Mouse (Mus musculus): ENCODE measurements at regions not wholly inside any gene's neighbourhood (a gene's known extent, or its start where the extent isn't known, plus 50 kb on each side); places are given as distances from the start of the nearest gene placed in this dataset.
"Not testable (repeated sequence)": the region's sequence is repeated elsewhere in the genome, so short reads cannot be mapped to it uniquely, and the experiment has no call there.

GRCm38 (mm10) chr12:90664436-90664835 lies 73.8 kb downstream of the Dio2 start:
- DNase-seq (ENCODE audit: low read depth): no peak

DNA sequence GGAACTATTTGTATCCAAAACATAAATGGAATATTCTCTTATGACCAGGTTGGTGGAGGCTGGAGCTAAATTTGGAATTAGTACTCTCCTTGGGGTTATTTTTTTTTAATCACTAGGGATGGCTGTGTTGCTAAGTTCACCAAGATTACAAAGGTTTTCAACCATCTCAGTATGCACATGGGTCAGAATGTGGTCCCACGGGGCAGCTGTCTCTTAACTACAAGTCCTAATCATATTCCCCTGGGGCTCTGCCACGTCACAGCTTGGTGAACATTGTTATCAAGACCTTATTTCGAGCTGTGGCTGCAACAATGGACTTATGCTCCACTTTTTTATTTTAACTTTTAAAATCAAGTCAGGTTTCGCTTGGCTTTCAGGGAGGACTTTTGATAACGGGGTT lies 92.8 kb downstream of the Dio2 start:
- no peak for DNase-seq (ENCODE audit: low read depth)

DNA sequence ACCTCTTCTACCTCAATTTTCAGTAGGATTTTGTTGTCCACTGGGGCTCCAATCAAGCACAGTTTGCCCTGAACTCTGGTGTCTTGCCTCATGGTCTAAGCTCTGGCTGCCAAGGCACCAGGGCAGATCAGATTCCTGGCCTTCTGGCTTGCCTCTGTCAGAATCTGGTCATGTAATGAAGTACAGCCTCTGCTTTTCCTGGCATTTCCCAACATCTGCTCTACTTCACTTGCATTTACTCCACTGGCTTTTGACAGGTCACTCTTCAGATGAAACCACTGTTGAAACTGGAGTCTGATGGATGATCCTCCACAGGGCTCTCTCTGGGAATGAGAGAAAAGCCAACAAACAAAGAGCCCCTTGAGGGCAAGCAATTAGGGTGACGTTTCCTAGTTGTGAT lies 94.3 kb downstream of the Dio2 start:
- no peak for DNase-seq (ENCODE audit: low read depth)

GRCm38 (mm10) chr12:90624856-90625255 lies 113.4 kb downstream of the Dio2 start:
- DNase-seq (ENCODE audit: low read depth): no peak

DNA sequence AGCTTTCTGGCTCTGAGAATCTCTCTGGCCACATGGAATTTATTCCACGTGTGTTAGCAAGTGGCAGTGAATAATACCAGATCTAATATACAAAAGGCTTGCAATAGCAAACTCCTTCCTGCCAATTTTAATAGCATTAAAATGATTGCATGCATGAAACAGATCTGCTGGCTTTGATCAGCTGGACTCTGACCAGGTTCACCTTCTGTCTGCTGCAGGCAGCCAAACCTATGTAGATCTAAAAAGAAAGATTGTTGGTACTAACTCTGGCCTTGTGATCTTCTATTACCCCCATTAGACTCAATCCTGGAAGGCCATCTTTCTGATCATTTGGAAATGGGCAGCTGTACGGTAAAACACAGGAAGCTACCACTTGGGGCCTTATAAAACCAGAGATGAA lies 114.8 kb downstream of the Dio2 start:
- no peak for DNase-seq (ENCODE audit: low read depth)

GRCm38 (mm10) chr12:90608810-90609209 lies 129.4 kb downstream of the Dio2 start:
- DNase-seq (ENCODE audit: low read depth): no peak

DNA sequence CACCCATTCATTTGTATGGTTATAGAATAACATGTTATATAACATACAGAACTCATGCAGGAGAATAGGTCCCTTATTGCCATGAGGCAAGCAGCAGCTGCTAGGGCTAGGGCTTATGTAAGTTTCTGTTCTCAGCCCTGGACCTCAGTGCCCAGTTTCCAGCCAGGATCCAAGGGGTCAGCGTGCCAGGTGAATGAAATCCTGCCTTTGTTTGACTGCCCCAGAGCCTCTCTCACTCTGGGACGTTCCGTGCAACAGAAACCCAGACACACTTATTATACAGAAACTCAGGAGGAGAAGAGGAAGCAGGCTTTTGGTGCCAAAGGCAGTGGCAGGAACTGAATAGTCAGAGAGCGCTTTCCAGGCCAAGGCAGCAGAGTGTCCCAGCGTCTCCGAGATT lies 130.3 kb downstream of the Dio2 start:
- DNase-seq (ENCODE audit: low read depth): no peak

GRCm38 (mm10) chr12:90580006-90580405 lies 158.2 kb downstream of the Dio2 start:
- DNase-seq (ENCODE audit: low read depth): peak; percentile 5

GRCm38 (mm10) chr12:90576103-90576502 lies 162.1 kb downstream of the Dio2 start:
- no peak for DNase-seq (ENCODE audit: low read depth)

DNA sequence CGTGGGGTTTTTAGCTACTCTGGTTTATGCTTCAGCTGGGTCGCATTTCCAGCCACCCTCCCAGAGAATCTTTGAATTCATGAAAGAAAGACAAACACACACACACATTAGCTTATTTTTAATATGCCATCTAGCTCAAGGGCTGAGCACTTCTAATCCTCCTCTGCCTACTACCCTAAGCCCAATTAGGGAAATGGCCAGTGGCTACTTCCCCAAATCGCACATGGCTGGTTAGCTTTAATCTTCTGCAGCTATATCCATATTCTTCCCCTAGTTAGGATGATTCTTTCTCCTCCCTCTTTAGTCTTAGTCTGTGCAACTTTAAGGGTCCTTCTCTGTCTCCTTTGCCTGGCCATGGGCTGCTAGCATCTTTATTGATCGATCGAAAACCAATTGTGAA lies 166.3 kb downstream of the Dio2 start:
- DNase-seq (ENCODE audit: low read depth): no peak

GRCm38 (mm10) chr12:90571506-90571905 lies 166.7 kb downstream of the Dio2 start:
- DNase-seq (ENCODE audit: low read depth): no peak

- DNase-seq (ENCODE audit: low read depth): peak; percentile 38
Measured at GRCm38 (mm10) chr12:90566349-90566748, 171.9 kb downstream of the Dio2 start.

DNA sequence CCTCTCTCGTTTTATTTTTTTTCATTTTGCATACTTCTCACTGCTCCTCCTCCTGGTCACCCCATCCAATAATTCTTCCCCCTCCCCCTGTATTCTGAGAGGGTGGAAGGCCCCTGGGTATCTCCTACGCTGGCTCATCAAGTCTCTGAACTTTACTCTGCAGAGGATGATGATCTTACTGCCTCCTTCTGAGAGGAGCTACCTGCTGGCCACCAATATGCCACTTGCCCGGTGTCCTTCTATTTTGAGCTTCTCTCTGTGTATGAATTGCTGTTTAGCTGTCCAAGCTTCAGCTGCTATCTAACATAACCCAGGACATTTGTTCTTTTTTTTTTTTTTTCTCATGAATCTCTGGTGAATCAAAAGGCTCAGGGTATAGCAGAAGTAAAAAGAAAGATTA lies 173.2 kb downstream of the Dio2 start:
- DNase-seq (ENCODE audit: low read depth): no peak

DNA sequence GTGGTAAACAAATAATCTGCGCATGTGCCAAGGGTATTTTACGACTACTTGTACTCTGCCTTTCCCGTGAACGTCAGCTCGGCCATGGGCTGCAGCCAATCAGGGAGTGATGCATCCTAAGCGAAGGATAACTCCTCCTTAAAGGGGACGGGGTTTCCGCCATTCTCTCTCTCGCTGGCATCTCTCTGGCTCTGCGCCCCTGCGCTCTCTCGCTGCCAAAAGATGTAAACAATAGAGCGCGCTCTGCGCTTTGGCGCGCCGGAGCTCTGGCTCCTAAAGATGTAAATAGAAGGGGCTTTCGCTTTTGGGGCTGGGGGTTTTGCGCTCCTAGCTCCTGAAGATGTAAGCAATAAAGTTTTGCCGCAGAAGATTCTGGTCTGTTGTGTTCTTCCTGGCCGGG lies 173.6 kb downstream of the Dio2 start:
- DNase-seq (ENCODE audit: low read depth): not testable (repeated sequence)

- no peak for DNase-seq (ENCODE audit: low read depth)
Measured at GRCm38 (mm10) chr12:90542361-90542760, 195.9 kb downstream of the Dio2 start.
